Mouse (Mus musculus) megakaryocyte, adult 5-6 weeks (primary cell): Measurements from ENCODE around the gene Misp. TPM values are rescaled to one million over a fixed set of nuclear protein-coding genes. Genes with fewer than 3 reads are reported as not detected.

Source experiments
- ATAC-seq: 2 replicates; pipeline ENCODE4 v1.8.0; 2016; ENCODE audit warnings: mild to moderate bottlenecking, inconsistent platforms; ENCODE audit not compliant: poor library complexity, severe bottlenecking
- total RNA-seq, 2 experiments: library from RNA; stranded (forward) in 1 of 2; stranded (reverse) in 1 of 2; fragments of 153-499, 151-499 nt in 1 of 2; fragments of 221-1000, 200-1000 nt in 1 of 2; gene quantifications; 2 replicates each; pipeline versions ENCODE4 v1.2.3 to v1.2.4; 2015 to 2017

Gene Misp
- total RNA-seq, 2 experiments from 2014 or later, result not detected

- peak; percentile 14 for ATAC-seq
Measured at GRCm38 (mm10) chr10:79793738-79794490, 26.9 kb upstream of the Misp start.

GRCm38 (mm10) chr10:79794491-79794931 lies 26.3 kb upstream of the Misp start:
- no peak for ATAC-seq

- ATAC-seq, result no peak
Measured at GRCm38 (mm10) chr10:79795905-79796304, 24.9 kb upstream of the Misp start.

- no peak for ATAC-seq
Measured at GRCm38 (mm10) chr10:79797326-79797725, 23.5 kb upstream of the Misp start.

- ATAC-seq, result peak; percentile 66
Measured at GRCm38 (mm10) chr10:79798289-79798928, 22.4 kb upstream of the Misp start.

- ATAC-seq, result no peak
Measured at GRCm38 (mm10) chr10:79800508-79800907, 20.3 kb upstream of the Misp start.

GRCm38 (mm10) chr10:79801837-79802236 lies 19.0 kb upstream of the Misp start:
- no peak for ATAC-seq

- ATAC-seq, result peak; percentile 74
Measured at GRCm38 (mm10) chr10:79802331-79802971, 18.3 kb upstream of the Misp start.

- no peak for ATAC-seq
Measured at GRCm38 (mm10) chr10:79803716-79804323, 17.0 kb upstream of the Misp start.

- no peak for ATAC-seq
Measured at GRCm38 (mm10) chr10:79805636-79806035, 15.2 kb upstream of the Misp start.

GRCm38 (mm10) chr10:79806331-79806730 lies 14.5 kb upstream of the Misp start:
- no peak for ATAC-seq

- ATAC-seq, result no peak
Measured at GRCm38 (mm10) chr10:79806972-79807371, 13.8 kb upstream of the Misp start.

GRCm38 (mm10) chr10:79807826-79808225 lies 13.0 kb upstream of the Misp start:
- ATAC-seq, result no peak

GRCm38 (mm10) chr10:79808728-79809127 lies 12.1 kb upstream of the Misp start:
- no peak for ATAC-seq

GRCm38 (mm10) chr10:79811736-79812637 lies 8.8 kb upstream of the Misp start:
- ATAC-seq, result peak; percentile 93

GRCm38 (mm10) chr10:79814271-79814842 lies 6.4 kb upstream of the Misp start:
- no peak for ATAC-seq

- no peak for ATAC-seq
Measured at GRCm38 (mm10) chr10:79815671-79816494, 4.9 kb upstream of the Misp start.

GRCm38 (mm10) chr10:79817111-79817510 lies 3.7 kb upstream of the Misp start:
- ATAC-seq, result no peak

- ATAC-seq, result no peak
Measured at GRCm38 (mm10) chr10:79818225-79818624, 2.6 kb upstream of the Misp start.
